Mouse (Mus musculus) left cerebral cortex, postnatal 14 days (tissue): ENCODE results near the gene Dixdc1. TPM values are rescaled to one million over a fixed set of nuclear protein-coding genes. Genes with fewer than 3 reads are reported as not detected.

Source experiments
- DNase-seq, 2 experiments: peaks; one replicate each; pipeline ENCODE4 v3.0.0; 2021 to 2022; ENCODE audit warnings: low spot score in 2 of 2, mixed read lengths in 1 of 2
- intact Hi-C: fragments of 180-260 bp; cut with DNase I; formaldehyde crosslinking; loops from one replicate; pipeline ENCODE4 v1.15.1; 2025
- long read RNA-seq, 2 experiments: library from polyadenylated mRNA; stranded (forward); transcript quantifications; one replicate each; pipeline ENCODE4 v2.0.0; 2021
- total RNA-seq, 2 experiments: library from RNA; stranded (reverse); gene quantifications; 2 replicates each; pipeline ENCODE4 v1.2.3; 2021

The Dixdc1 gene
- total RNA-seq, result 10 to 100 TPM; 72.5 to 79.2 TPM
- long read RNA-seq, experiment 1, full-length matches to known transcripts, result 6 of 68 reads
- long read RNA-seq, experiment 1, partial matches to known transcripts, result 12 of 68 reads
- long read RNA-seq, experiment 1, other reads (novel, unspliced or antisense), result 50 of 68 reads
- long read RNA-seq, experiment 2, full-length matches to known transcripts, result 2 of 47 reads
- long read RNA-seq, experiment 2, partial matches to known transcripts, result 6 of 47 reads
- long read RNA-seq, experiment 2, other reads (novel, unspliced or antisense), result 39 of 47 reads

GRCm38 (mm10) chr9:50738914-50739870 lies at the start of gene Dixdc1:
Gene Dixdc1, minus strand, starts transcription at chr9:50739517.
- DNase-seq, result peak; percentile 90 to 93
- intact Hi-C loops, result no loop called here

- peak in 1 of 2 experiments; percentile 34 for DNase-seq
- intact Hi-C loops, result no loop called here
Observed at GRCm38 (mm10) chr9:50782155-50782554, 42.8 kb upstream of the Dixdc1 start.

DNA sequence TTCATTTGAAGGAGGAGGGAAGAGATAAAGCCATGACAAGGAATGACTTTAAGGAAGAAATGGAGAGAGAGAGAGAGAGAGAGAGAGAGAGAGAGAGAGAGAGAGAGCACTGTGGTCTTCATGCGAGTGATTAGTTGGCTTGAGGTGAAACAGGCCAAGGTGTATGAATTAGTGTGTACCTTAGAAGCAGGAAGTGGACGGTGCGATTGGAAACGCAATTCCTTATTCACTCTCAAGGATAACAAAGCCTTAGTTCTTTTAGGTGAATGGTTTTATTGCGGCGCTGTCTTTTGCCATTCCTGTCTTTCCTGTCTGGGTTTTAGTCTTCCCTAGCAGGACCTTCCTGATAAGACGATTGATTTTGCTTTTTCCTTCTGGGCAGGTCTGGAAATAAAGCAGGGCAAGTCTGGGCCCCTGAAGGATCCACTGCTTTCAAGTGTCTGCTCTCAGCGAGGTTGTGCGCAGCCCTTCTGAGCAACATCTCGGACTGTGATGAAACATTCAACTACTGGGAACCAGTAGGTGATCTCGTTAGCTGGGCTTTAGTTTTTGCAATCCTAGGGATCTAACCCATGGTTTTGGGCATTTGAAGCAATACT lies 36.9 kb upstream of the Dixdc1 start:
- intact Hi-C loops, result no loop called here
- no peak for DNase-seq

DNA sequence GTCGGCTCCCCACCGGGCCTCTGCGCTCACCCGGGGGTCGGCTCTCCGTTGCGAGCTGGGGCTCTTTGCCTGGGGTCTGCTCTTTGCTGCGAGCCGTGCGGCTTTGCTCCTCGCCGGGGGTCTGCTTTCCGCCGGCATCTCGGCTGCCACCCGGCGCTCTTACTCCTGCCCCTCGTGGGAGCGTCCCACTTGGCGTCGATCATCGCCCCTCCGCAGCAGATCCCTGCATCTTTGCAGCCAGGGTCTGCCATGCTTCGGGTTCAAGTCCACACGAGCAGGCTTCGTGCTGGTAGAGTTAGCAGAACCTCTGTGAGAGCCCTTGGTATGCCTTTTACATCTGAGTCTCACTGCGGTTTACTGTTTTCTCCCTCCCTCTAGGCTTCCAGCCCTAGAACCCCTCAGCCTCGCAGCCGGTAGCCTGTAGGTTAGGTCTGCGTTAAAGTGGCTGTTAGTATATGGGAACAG lies 36.4 kb upstream of the Dixdc1 start:
- intact Hi-C loops, result no loop called here
- no peak for DNase-seq

- intact Hi-C loops, result no loop called here
- DNase-seq, result peak; percentile 86 to 91
Observed at GRCm38 (mm10) chr9:50774991-50775612, 35.8 kb upstream of the Dixdc1 start, which contains the start of the genes Alg9 and 1110032A03Rik. Gene Alg9, plus strand, starts transcription at chr9:50775019. Gene 1110032A03Rik, minus strand, starts transcription at chr9:50775520.

DNA sequence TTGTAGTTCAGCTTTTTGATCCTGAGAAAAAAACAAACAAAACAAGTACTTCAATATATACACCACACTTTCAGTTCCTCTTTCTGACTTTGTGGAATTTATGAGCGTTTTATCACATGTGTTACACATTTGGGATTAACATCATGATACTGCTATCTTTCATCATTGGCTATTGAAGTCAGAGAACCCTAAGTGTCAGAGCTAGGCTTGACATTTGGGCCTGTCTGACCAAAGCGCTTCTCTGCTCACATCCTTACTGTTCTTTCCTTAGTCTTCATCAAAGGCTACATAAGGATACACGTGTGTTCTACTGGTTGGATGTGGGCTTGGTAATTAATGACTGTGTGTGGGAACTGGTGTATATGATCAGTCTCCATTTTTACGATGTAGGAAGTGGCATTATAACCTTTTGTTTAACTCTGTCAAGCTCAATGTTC lies 34.7 kb upstream of the Dixdc1 start:
- DNase-seq, result no peak
- intact Hi-C loops, result no loop called here

- intact Hi-C loops, result no loop called here
- no peak for DNase-seq
Observed at GRCm38 (mm10) chr9:50770011-50770410, 30.7 kb upstream of the Dixdc1 start.

DNA sequence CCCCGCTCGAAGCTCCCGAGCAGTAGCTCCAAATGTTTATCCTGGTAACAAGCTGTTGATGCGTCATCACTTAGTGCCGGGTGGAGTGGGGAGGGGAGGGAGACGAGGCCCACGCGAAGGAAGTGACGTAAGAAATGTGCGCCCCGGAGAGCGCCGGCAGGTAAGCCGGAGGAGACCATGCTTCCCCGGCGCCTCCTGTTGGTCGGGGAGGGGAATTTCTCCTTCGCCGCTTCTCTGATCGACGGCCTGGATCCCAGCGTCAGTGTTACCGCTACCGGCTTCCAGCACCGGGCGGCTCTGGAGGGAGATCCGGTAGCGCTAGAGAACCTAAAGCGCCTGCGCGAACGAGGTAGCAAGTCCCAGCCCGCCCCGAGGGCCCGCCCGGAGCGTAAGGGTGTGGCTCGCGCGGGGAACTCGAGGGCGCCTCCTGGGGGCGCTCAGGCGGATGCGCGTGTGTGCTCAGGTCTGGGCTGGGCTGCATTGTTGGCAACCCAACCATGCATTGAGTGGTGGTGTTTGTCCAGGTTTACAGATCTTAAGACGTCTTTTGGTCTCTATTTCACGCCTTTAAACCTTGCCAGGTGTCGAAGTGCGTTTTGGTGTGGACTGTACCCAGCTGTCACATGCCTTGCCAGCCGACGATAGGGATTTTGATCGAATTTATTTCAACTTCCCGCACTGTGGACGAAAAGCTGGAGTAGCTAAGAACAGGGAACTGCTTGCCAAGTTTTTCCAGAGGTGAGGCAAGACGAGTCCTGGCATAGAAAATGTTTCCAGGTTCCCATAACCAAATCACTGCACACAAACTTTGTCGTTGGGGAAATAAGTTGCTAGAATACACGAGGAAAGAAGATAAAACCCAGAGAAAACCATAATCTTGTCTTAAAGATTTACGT lies 29.0 kb upstream of the Dixdc1 start, which contains the start of gene Fdxacb1:
Gene Fdxacb1 (plus strand): TSS at position 130 of the 896 bp plus-strand sequence.
- peak; percentile 98 to 99 for DNase-seq
- intact Hi-C loops, result loop anchor here (5.0 kb wide), 1 partner anchor 71 kb away; no protein-coding TSS in a partner anchor

- intact Hi-C loops, result loop anchor here (5.0 kb wide), 1 partner anchor 70 kb away; no protein-coding TSS in a partner anchor
- DNase-seq, result no peak
Observed at GRCm38 (mm10) chr9:50767531-50768106, 28.3 kb upstream of the Dixdc1 start.

GRCm38 (mm10) chr9:50763331-50763730 lies 24.0 kb upstream of the Dixdc1 start:
- intact Hi-C loops, result no loop called here
- DNase-seq, result no peak

- intact Hi-C loops, result no loop called here
- DNase-seq, result no peak
Observed at GRCm38 (mm10) chr9:50761520-50762243, 22.4 kb upstream of the Dixdc1 start.

DNA sequence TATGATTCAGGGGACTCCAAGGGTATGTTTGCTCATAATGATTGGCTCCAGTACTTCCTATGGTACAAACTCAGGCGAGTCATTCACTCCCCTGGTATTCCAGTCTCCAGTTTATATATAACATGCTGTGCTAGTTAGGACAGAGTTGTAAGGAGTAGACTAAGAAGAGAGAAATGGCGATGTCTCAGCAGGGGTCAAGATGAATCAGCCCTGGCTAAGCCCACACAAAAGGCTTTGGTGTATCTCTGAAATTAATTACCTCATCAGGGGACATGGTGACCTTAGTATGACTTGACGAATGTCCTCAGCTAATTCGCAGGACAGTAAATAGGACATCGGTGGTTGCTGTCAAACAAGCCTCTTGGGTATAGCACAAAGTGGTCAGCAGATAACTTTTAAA lies 17.4 kb upstream of the Dixdc1 start:
- no peak for DNase-seq
- intact Hi-C loops, result no loop called here

DNA sequence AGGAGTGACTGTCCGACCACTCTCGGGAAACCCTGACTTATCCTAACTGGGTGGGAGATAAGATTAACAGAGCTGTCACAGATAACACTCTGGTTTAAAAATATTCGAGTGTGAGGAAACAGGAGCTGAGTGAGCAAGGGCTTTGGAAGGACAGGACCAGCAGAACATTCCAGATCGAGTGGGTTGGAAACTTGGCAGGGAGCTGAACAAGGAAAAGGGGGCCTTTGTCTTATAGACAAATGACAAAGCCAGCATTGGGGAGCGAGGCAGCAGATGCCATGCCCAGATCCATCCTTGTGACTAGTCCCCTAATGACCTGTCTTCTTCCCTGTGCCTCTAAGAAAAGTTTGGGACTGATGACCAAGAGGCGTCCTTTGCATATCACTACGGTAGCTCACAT lies 14.6 kb upstream of the Dixdc1 start:
- intact Hi-C loops, result loop anchor here (5.0 kb wide), 1 partner anchor 57 kb away; no protein-coding TSS in a partner anchor
- DNase-seq, result no peak

DNA sequence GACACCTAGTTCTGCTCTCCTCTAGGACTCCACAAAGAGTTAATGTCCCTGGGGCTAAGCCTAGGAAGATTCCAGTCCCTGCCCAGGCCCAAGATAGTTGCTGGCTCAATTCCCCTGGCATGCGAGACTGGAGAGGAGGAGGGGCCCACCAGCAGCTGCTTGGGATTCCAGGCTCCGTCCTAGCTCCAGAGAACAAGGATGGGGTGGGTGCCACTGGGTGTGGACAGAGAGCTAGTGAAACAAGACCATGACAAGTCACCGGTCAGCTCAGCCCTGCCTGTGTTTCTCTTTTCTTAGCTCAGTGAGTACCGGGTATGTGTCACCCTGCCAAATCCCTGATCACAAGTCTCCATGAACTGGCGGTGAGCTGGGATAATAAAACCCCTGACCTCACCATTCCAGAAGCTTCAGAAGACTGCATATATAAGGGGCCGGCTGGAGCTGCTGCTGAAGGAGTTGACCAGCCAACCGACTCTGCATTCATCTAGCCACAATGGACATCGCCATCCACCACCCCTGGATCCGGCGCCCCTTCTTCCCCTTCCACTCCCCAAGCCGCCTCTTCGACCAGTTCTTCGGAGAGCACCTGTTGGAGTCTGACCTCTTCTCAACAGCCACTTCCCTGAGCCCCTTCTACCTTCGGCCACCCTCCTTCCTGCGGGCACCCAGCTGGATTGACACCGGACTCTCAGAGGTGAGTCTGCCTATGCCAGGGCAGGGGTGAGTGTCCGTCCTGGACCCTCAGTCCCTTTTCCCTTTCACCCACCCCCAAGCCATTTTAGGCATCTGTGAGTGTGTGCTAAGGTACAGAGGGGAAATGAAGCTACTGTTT lies 13.7 kb upstream of the Dixdc1 start:
- DNase-seq, result peak; percentile 61 to 71
- intact Hi-C loops, result loop anchor here (5.0 kb wide), 1 partner anchor 56 kb away; no protein-coding TSS in a partner anchor

DNA sequence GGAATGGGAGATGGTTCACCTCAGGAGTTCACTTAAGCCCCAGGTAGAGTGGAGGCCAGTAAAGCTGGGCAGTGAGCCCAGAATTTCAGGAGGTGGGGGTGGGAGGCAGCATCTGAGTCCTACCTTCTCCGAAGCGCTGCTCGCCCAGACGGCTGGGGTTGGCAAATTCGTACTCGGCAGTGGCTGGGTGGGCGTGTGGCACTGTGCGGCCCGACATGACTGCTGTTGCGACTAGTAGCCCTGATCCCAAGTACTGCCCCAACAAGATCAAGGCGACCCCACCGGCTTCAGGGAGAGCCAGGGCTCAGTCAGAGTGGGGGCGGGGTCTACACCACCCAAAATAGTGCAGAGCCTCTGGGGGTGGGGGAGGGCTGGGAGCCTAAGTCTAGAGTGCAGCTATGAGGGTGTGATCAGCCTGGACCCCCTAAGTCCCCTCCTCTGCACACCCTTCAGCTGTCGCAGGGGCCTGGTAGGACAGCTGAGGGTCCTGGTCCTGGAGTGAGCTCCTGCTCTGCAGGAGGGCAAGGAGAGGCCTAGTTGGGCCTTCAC lies 12.8 kb upstream of the Dixdc1 start, which contains the start of gene Hspb2:
Gene Hspb2 (minus strand): TSS at position 301 of the 549 bp plus-strand sequence.
- DNase-seq, result no peak
- intact Hi-C loops, result loop anchor here (5.0 kb wide), 1 partner anchor 55 kb away; no protein-coding TSS in a partner anchor

DNA sequence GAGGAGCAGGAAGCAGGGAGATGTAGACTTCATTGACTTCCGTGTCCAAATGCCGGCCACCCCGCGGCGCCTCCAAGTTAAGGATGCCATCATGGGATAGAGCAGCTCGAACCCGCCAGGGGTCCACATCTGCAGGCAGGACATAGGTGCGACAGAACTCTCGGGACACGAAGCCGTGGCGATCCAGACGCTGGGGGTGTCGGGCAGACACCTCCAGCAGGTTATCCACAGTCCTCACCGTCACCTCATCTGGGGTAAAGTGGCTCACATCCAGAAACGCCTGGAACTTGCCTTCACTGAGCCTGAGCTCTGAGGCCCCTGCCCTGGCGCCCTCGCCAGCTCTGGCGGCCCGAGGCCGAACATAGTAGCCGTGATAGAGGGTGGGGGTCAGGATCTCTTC lies 12.0 kb upstream of the Dixdc1 start, which contains the start of gene Cryab:
Gene Cryab (plus strand): TSS at position 3 of the 400 bp plus-strand sequence.
- no peak for DNase-seq
- intact Hi-C loops, result loop anchor here (5.0 kb wide), 1 partner anchor 54 kb away; no protein-coding TSS in a partner anchor
